Mouse (Mus musculus) adrenal gland, postnatal 36 days (tissue): ENCODE results near the gene Ppp1r3e. TPM values are rescaled to one million over a fixed set of nuclear protein-coding genes. Genes with fewer than 3 reads are reported as not detected.

Source experiments
- total RNA-seq, 2 experiments: library from RNA; stranded (reverse); gene quantifications; 2 replicates each; pipeline ENCODE4 v1.2.3; 2021

Gene Ppp1r3e
- total RNA-seq, 2 experiments from 2014 or later = 17.8 to 19.2 TPM

Other genes starting within 250 kb of the Ppp1r3e start
- gene Gm17606, start 236.6 kb downstream of the Ppp1r3e start, total RNA-seq = not detected
- 1 to 10 TPM in 1 of 2 experiments, under 1 TPM in 1; 0.95 to 1.4 TPM for gene Cdh24, start 236.2 kb downstream of the Ppp1r3e start, total RNA-seq
- 10 to 100 TPM; 40.6 to 42.1 TPM for gene 1700123O20Rik, start 191.3 kb downstream of the Ppp1r3e start, total RNA-seq
- 100 to 1,000 TPM; 140 to 178 TPM for gene Acin1, start 190.6 kb downstream of the Ppp1r3e start, total RNA-seq
- under 1 TPM in 1 of 2 experiments, not detected in 1; 0.23 TPM for gene Gm29776, start 178.7 kb downstream of the Ppp1r3e start, total RNA-seq
- not detected for gene Cebpe, start 165.4 kb downstream of the Ppp1r3e start, total RNA-seq
- gene Slc7a8, start 95.6 kb downstream of the Ppp1r3e start, total RNA-seq = 10 to 100 TPM; 28.1 to 56.8 TPM
- gene Rnf212b, start 63.4 kb downstream of the Ppp1r3e start, total RNA-seq = under 1 TPM; 0.43 to 0.56 TPM
- 10 to 100 TPM; 12.2 to 16.5 TPM for gene Homez, start 6.6 kb downstream of the Ppp1r3e start, total RNA-seq
- gene Bcl2l2, start 5.8 kb upstream of the Ppp1r3e start, total RNA-seq = 10 to 100 TPM; 54.3 to 57.2 TPM
- 1 to 10 TPM in 1 of 2 experiments, not detected in 1; 2.0 TPM for gene Gm20521, start 5.9 kb upstream of the Ppp1r3e start, total RNA-seq
- 100 to 1,000 TPM; 167 to 173 TPM for gene Pabpn1, start 14.9 kb upstream of the Ppp1r3e start, total RNA-seq
- 10 to 100 TPM; 28.0 to 37.6 TPM for gene Slc22a17, start 35.6 kb upstream of the Ppp1r3e start, total RNA-seq
- gene Efs, start 48.6 kb upstream of the Ppp1r3e start, total RNA-seq = 1 to 10 TPM; 2.5 to 3.0 TPM
- not detected for gene Il25, start 55.1 kb upstream of the Ppp1r3e start, total RNA-seq
- under 1 TPM; 0.46 to 0.83 TPM for gene Cmtm5, start 58.7 kb upstream of the Ppp1r3e start, total RNA-seq
- not detected for gene Myh6, start 89.4 kb upstream of the Ppp1r3e start, total RNA-seq
- not detected for gene Gm17428, start 99.4 kb upstream of the Ppp1r3e start, total RNA-seq
- gene Myh7, start 117.1 kb upstream of the Ppp1r3e start, total RNA-seq = under 1 TPM in 1 of 2 experiments, not detected in 1; 0.49 TPM
- 10 to 100 TPM; 34.6 to 44.8 TPM for gene Ngdn, start 137.9 kb upstream of the Ppp1r3e start, total RNA-seq
- 1 to 10 TPM; 4.9 to 8.8 TPM for gene Zfhx2, start 214.8 kb upstream of the Ppp1r3e start, total RNA-seq
- gene Thtpa, start 217.2 kb upstream of the Ppp1r3e start, total RNA-seq = 10 to 100 TPM; 12.9 to 18.6 TPM
- gene Ap1g2, start 229.0 kb upstream of the Ppp1r3e start, total RNA-seq = 10 to 100 TPM; 23.5 to 27.2 TPM
- gene Jph4, start 239.4 kb upstream of the Ppp1r3e start, total RNA-seq = 1 to 10 TPM; 2.2 to 2.3 TPM